Mouse (Mus musculus) intestine, embryonic 16.5 days (tissue): ENCODE data around the gene Olfr803. TPM values are rescaled to one million over a fixed set of nuclear protein-coding genes. Genes with fewer than 3 reads are reported as not detected.

Source experiments
- ATAC-seq: fragments of 200-750 bp; cut with Nextera tagmentation; 2 replicates; pipeline ENCODE4 v1.8.0; 2017; ENCODE audit warnings: moderate TSS enrichment, moderate library complexity
- H3K27ac ChIP-seq: fragments of 300-500 bp; sonication (generic); 2 replicates; pipeline ENCODE4 v1.5.1; 2014; ENCODE audit warnings: mild to moderate bottlenecking, low read length
- H3K27me3 ChIP-seq: fragments of 300-500 bp; sonication (generic); replicated peaks from 2 replicates; pipeline ENCODE4 v1.6.1; 2014; ENCODE audit warnings: low read length, control low read depth, mixed read lengths; ENCODE audit not compliant: control insufficient read depth, insufficient read depth
- H3K36me3 ChIP-seq: fragments of 300-500 bp; sonication (generic); 2 replicates; pipeline ENCODE4 v1.6.1; 2014; ENCODE audit warnings: low read length, control low read depth; ENCODE audit not compliant: control insufficient read depth, insufficient read depth
- H3K4me1 ChIP-seq: fragments of 300-500 bp; sonication (generic); 2 replicates; pipeline ENCODE4 v1.6.1; 2014; ENCODE audit warnings: low read length, control low read depth, mixed read lengths; ENCODE audit not compliant: control insufficient read depth, insufficient read depth
- H3K4me2 ChIP-seq: fragments of 300-500 bp; sonication (generic); 2 replicates; pipeline ENCODE4 v1.6.1; 2014; ENCODE audit warnings: low read depth, low read length, control low read depth
- H3K4me3 ChIP-seq: fragments of 300-500 bp; sonication (generic); 2 replicates; pipeline ENCODE4 v1.5.1; 2014; ENCODE audit warnings: mild to moderate bottlenecking, low read length
- H3K9ac ChIP-seq: fragments of 300-500 bp; sonication (generic); 2 replicates; pipeline ENCODE4 v1.6.1; 2014; ENCODE audit warnings: low read depth, low read length
- H3K9me3 ChIP-seq: fragments of 300-500 bp; sonication (generic); 2 replicates; pipeline ENCODE4 v1.6.1; 2016; ENCODE audit warnings: low read length, control low read depth; ENCODE audit not compliant: control insufficient read depth
- WGBS: fragments of 180-500 bp; shearing (Covaris S2); extraction: QIAGEN DNeasy Blood & Tissue Kit; methylation state at CpG from one replicate; pipeline ENCODE4 v1.1.7; 2014; 5-methylcytosine and 5-hydroxymethylcytosine counted together
- polyA plus RNA-seq: library from polyadenylated mRNA; unstranded; fragments of >200 nt; fragmentation: Nextera tagmentation; extraction: Ambion mirVana; gene quantifications from 2 replicates; pipeline ENCODE4 v1.2.1, GENCODE M21; 2015

Olfr803 gene
- polyA plus RNA-seq, result not detected in 2 replicates

DNA sequence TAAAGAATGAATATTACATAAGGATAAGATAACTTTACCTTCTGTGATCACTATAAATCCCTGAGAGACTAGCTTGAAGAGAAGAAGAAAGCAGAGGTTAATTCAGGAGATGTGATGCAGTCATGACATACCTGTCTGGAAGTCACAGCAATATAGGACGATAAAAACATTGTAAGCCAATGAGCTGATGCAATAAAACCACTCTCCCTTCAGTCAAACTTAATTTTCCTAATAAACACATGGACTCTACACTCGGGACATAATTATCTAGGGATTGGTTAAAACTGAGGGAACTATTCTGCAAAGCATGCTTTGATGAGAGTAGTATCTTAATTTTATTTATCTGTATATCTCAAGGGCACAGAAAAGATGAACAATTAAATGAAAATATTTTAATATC is at the start of gene Olfr803:
Gene Olfr803 (minus strand): TSS at position 101 of the 400 bp plus-strand sequence.
- no peak for ATAC-seq
- Histone ChIP-seq H3K27ac (no peak within 1 kb of the TSS), H3K4me2 (no peak within 1 kb of the TSS), H3K9me3 (no peaks in the 10 kb centered on the region), H3K9ac (no peak within 1 kb of the TSS), H3K4me1 (no peaks in the 10 kb centered on the region), H3K4me3 (no peak within 1 kb of the TSS), H3K27me3 (no peaks in the 10 kb centered on the region), H3K36me3 (no peaks in the 10 kb centered on the region)
- 74% methylated on average over 2 of the region's 2 CpGs for WGBS

DNA sequence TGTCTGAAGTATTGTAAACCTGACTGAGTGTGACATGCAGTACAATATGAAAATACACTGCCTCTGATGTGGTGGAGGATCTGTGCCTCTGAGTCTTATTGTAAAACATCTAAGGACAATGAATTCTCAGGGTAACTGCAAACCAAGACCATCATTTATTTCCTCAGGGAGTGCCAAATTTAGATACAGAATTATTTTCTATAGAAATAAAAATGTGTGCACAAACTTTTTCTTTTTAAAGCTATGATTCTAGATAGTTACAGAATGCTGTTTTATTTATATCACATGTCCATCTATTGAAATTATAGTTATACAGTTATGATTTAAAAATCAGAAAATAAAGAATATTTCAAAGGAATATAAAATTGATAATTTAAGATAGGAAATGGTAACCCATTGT is 47.7 kb upstream of the Olfr803 start, which contains the start of gene Olfr806:
Gene Olfr806 (minus strand): TSS at position 101 of the 400 bp plus-strand sequence.
- Histone ChIP-seq H3K9me3 (no peaks in the 10 kb centered on the region), H3K9ac (no peak within 1 kb of the TSS), H3K27ac (no peak within 1 kb of the TSS), H3K4me1 (no peaks in the 10 kb centered on the region), H3K27me3 (no peaks in the 10 kb centered on the region), H3K4me2 (no peak within 1 kb of the TSS), H3K4me3 (no peak within 1 kb of the TSS), H3K36me3 (no peaks in the 10 kb centered on the region)
- no peak for ATAC-seq

DNA sequence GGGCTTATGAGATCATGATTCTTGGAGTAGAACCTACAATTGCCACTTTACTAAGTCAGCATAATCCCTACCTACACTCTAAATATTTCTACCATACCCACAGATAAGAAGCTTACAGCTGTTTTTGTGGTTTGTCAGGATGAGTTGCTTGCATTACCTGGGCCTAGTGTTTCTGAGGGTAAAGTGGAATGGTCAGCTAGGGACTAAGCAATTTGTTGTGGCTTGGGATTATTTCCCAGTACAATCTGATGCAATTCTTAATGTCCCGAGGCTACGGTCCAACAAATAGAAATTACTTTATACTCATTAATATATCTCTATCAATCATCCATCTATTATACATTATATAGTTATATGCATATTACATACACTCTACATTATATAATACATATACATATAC is 35.2 kb upstream of the Olfr803 start, which contains the start of gene Olfr805:
Gene Olfr805 (minus strand): TSS at position 101 of the 400 bp plus-strand sequence.
- no peak within 1 kb of the TSS for H3K4me2 ChIP-seq
- no peaks in the 10 kb centered on the region for H3K9me3 ChIP-seq
- no peak within 1 kb of the TSS for H3K4me3 ChIP-seq
- no peaks in the 10 kb centered on the region for H3K4me1 ChIP-seq
- no peak within 1 kb of the TSS for H3K27ac ChIP-seq
- H3K36me3 ChIP-seq, result no peaks in the 10 kb centered on the region
- 94% methylated on average over 2 of the region's 2 CpGs for whole genome bisulfite sequencing
- H3K9ac ChIP-seq, result no peak within 1 kb of the TSS
- H3K27me3 ChIP-seq, result no peaks in the 10 kb centered on the region
- ATAC-seq, result no peak

DNA sequence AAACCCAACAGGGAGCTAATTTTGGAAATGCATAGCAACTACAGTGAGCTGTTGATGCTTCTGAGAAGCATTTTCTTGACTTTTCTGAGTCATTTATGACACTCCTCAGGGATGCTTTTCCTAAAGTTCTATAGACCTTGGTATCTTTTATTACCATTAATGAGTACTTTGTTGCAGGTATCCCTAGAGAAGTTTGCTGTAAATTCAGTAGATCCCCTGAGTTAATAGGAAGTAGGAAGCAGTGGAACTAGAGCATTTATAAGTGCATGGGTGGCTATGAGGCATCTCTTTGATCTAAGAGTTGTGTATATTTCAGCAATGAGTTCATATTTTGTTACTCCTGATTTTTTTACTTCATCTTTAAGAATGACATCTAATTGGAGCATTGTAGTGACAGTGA is 8.8 kb upstream of the Olfr803 start, which contains the start of gene Olfr804:
Gene Olfr804 (plus strand): TSS at position 301 of the 400 bp plus-strand sequence.
- Histone ChIP-seq H3K9me3 (no peaks in the 10 kb centered on the region), H3K9ac (no peak within 1 kb of the TSS), H3K4me1 (no peaks in the 10 kb centered on the region), H3K4me3 (no peak within 1 kb of the TSS), H3K27ac (no peak within 1 kb of the TSS), H3K27me3 (no peaks in the 10 kb centered on the region), H3K36me3 (no peaks in the 10 kb centered on the region), H3K4me2 (no peak within 1 kb of the TSS)
- ATAC-seq, result no peak

DNA sequence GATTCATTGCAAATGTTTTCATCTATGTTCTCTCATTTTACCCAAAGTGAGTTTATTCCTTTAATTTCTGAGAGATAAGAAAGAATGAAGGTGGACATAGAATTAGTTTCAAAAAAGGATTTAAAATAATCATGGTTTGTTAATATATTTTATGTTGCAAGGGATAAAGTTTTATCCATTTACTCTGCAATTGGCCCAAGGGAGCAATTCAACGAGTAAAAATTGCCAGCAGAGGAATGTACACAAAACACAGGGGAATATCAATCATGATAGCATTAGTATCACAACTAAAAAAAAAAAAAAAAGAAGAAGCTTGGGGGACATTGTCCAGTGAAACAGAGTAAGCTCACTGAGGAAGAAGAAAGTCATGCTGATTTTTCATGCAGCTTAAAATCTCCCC is 6.0 kb downstream of the Olfr803 start, which contains the start of gene Olfr802:
Gene Olfr802 (minus strand): TSS at position 101 of the 400 bp plus-strand sequence.
- H3K4me3 ChIP-seq, result no peak within 1 kb of the TSS
- H3K27me3 ChIP-seq, result no peaks in the 10 kb centered on the region
- H3K9me3 ChIP-seq, result no peaks in the 10 kb centered on the region
- no peak within 1 kb of the TSS for H3K9ac ChIP-seq
- H3K36me3 ChIP-seq, result no peaks in the 10 kb centered on the region
- no peak within 1 kb of the TSS for H3K4me2 ChIP-seq
- no peaks in the 10 kb centered on the region for H3K4me1 ChIP-seq
- no peak within 1 kb of the TSS for H3K27ac ChIP-seq
- ATAC-seq, result no peak
- WGBS, result 43% methylated on average over 1 of the region's 1 CpGs

DNA sequence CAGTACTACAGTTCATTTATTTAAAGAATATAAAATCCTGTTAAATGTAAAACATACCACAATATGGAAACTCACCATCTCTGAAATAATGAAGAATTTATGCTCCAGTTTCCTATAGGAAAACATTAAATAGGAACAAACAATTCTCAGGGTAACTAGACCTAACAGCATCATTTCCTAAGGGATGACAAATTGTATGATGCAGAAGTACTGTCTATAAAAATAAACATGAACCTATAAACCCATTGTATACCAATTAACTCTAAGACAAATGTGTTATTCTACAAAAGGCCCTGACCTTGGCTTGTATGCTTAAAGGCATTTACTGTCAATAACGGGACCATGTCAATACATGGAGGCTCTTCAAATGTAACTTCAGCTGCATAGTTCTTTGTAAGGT is 20.3 kb downstream of the Olfr803 start, which contains the start of gene Olfr801:
Gene Olfr801 (minus strand): TSS at position 101 of the 400 bp plus-strand sequence.
- Histone ChIP-seq H3K4me3 (no peak within 1 kb of the TSS), H3K36me3 (no peaks in the 10 kb centered on the region), H3K4me1 (no peaks in the 10 kb centered on the region), H3K9me3 (no peaks in the 10 kb centered on the region), H3K27ac (no peak within 1 kb of the TSS), H3K27me3 (no peaks in the 10 kb centered on the region), H3K9ac (no peak within 1 kb of the TSS), H3K4me2 (no peak within 1 kb of the TSS)
- WGBS, result 52% methylated on average over 1 of the region's 1 CpGs
- no peak for ATAC-seq

DNA sequence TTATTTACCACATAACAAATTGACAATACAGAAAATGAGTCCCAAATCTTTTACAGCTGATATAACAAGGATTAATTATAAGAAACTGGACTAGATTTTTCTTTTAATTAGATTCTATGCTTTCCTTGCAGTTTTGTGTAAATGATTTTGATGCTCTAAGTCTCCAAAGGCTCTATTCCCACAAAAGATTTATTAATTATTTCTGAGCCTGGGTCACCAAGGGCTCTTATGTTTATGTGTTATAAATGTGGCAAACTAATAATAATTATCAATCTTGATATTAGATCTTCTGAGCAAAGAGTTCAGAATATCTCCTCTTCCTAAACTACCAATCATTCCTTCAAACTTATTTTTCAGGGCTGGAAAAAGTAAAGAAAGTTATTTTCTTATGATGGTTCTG is 36.7 kb downstream of the Olfr803 start, which contains the start of gene Olfr800:
Gene Olfr800 (plus strand): TSS at position 301 of the 400 bp plus-strand sequence.
- no peak for ATAC-seq
- no peak within 1 kb of the TSS for H3K4me2 ChIP-seq
- H3K4me3 ChIP-seq, result no peak within 1 kb of the TSS
- H3K9me3 ChIP-seq, result no peaks in the 10 kb centered on the region
- no peak within 1 kb of the TSS for H3K9ac ChIP-seq
- H3K36me3 ChIP-seq, result no peaks in the 10 kb centered on the region
- no peak within 1 kb of the TSS for H3K27ac ChIP-seq
- H3K27me3 ChIP-seq, result no peaks in the 10 kb centered on the region
- no peaks in the 10 kb centered on the region for H3K4me1 ChIP-seq

DNA sequence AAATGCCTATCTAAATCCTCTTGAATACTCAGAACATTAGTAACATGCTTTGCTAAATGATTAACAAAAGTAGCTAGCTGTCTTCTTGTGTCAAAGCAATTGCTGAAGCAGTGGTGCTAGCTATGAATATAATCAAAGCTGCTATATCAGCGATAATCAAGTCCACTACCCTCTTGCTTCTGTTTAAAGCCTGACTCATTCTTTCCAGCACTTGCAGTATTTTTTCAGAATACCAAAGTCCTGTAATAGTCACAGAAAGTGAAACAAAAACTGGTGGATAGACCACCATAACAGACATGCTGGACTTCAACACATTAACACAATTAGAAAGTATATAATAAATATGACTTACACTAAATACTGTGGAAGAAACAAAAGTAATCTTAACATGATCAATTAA is 42.3 kb downstream of the Olfr803 start:
- WGBS, result 77% methylated on average over 1 of the region's 1 CpGs
- no peak overlapping the region for H3K27ac ChIP-seq
- H3K9ac ChIP-seq, result no peak overlapping the region
- no peaks in the 10 kb centered on the region for H3K36me3 ChIP-seq
- no peak overlapping the region for H3K4me3 ChIP-seq
- H3K9me3 ChIP-seq, result no peaks in the 10 kb centered on the region
- no peaks in the 10 kb centered on the region for H3K4me1 ChIP-seq
- ATAC-seq, result no peak
- no peaks in the 10 kb centered on the region for H3K27me3 ChIP-seq
- H3K4me2 ChIP-seq, result no peak overlapping the region
